Mouse (Mus musculus) heart, adult 11 months (tissue): ENCODE data around the gene Rnf141.

Source experiments
- DNase-seq: peaks from one replicate; pipeline ENCODE4 v3.0.0; 2022

The Rnf141 gene

GRCm38 (mm10) chr7:110792834-110793233 is 51.4 kb downstream of the Rnf141 start:
- no peak for DNase-seq

- DNase-seq: no peak
Observed at GRCm38 (mm10) chr7:110792201-110792600, 52.1 kb downstream of the Rnf141 start.

- no peak for DNase-seq
Observed at GRCm38 (mm10) chr7:110790878-110791277, 53.4 kb downstream of the Rnf141 start.

- peak; percentile 98 for DNase-seq
Observed at GRCm38 (mm10) chr7:110787310-110787709, 56.9 kb downstream of the Rnf141 start.

- no peak for DNase-seq
Observed at GRCm38 (mm10) chr7:110785741-110786146, 58.5 kb downstream of the Rnf141 start.

GRCm38 (mm10) chr7:110784965-110785364 is 59.3 kb downstream of the Rnf141 start:
- DNase-seq: peak; percentile 93

GRCm38 (mm10) chr7:110782845-110783478 is 61.3 kb downstream of the Rnf141 start:
- peak; percentile 92 for DNase-seq

- DNase-seq: peak; percentile 95
Observed at GRCm38 (mm10) chr7:110782135-110782534, 62.1 kb downstream of the Rnf141 start.

- peak; percentile 88 for DNase-seq
Observed at GRCm38 (mm10) chr7:110781231-110781711, 63.0 kb downstream of the Rnf141 start.

- DNase-seq: peak; percentile 90
Observed at GRCm38 (mm10) chr7:110780520-110780919, 63.7 kb downstream of the Rnf141 start.

GRCm38 (mm10) chr7:110779605-110780111 is 64.6 kb downstream of the Rnf141 start:
- DNase-seq: peak; percentile 87

GRCm38 (mm10) chr7:110778933-110779332 is 65.3 kb downstream of the Rnf141 start:
- no peak for DNase-seq

GRCm38 (mm10) chr7:110777146-110778001 is 66.9 kb downstream of the Rnf141 start:
- no peak for DNase-seq

GRCm38 (mm10) chr7:110774674-110775073 is 69.6 kb downstream of the Rnf141 start:
- no peak for DNase-seq

GRCm38 (mm10) chr7:110774077-110774476 is 70.2 kb downstream of the Rnf141 start:
- DNase-seq: peak; percentile 97

GRCm38 (mm10) chr7:110773204-110774002 is 70.9 kb downstream of the Rnf141 start:
- DNase-seq: peak; percentile 98

- peak; percentile 92 for DNase-seq
Observed at GRCm38 (mm10) chr7:110772343-110772742, 71.9 kb downstream of the Rnf141 start.

- peak; percentile 77 for DNase-seq
Observed at GRCm38 (mm10) chr7:110770949-110771348, 73.3 kb downstream of the Rnf141 start.

GRCm38 (mm10) chr7:110769094-110769493 is 75.2 kb downstream of the Rnf141 start:
- peak; percentile 96 for DNase-seq

- peak; percentile 96 for DNase-seq
Observed at GRCm38 (mm10) chr7:110768451-110769064, 75.7 kb downstream of the Rnf141 start.

- peak; percentile 96 for DNase-seq
Observed at GRCm38 (mm10) chr7:110768001-110768400, 76.3 kb downstream of the Rnf141 start, which contains the start of gene Ampd3. Gene Ampd3, plus strand, starts transcription at chr7:110768206.

GRCm38 (mm10) chr7:110762605-110763180 is 81.6 kb downstream of the Rnf141 start:
- DNase-seq: peak; percentile 74
